Mouse (Mus musculus) embryo, embryonic 9.5 days (tissue): ENCODE results near the gene Nyx.
"Not testable (repeated sequence)": the region's sequence is repeated elsewhere in the genome, so short reads cannot be mapped to it uniquely, and the experiment has no call there.

Experiments used
- DNase-seq: peaks from one replicate; pipeline ENCODE4 v3.0.0-alpha.2; 2017; ENCODE audit errors: extremely low spot score

Nyx gene

DNA sequence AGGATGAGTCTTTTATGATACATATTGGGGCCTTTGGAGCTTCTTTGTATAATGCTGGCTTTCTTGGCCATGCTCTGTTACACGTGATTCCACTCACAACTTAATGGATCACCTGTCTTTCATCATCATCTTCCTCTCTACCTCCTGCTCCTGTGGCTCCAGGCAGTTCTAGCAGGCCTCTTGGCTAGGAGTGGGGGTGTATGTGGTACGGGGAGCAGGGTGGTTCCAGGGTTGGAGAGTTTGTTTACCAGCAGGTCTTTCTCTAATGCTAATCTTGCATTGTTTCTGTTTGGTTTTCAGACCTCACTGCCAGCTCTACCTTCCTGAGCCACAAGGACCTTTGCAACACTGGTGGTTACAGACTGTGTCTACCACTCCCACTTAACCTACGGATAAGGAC is at the start of gene Nyx:
Gene Nyx, plus strand, starts transcription at position 301 of the 400 bp plus-strand sequence.
- no peak for DNase-seq

DNA sequence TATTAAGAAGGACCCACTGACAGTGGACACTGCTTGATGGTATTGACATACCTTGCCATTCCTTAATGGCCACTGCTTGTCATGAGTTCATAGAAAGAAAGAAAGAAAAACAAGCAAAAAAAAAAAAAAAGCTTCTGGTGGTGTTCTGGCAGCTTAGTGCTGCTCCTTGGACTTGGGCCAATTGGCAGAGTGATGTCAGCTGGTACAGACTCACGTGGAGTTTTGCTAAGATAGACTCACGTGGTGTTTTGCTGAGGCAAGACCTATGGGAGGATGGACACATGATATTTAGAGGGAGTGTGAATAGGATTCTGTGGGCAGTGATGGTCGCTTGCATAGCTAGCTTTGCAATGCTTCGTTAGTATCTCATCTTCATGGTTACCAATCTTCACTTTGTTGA is 43.9 kb upstream of the Nyx start:
- no peak for DNase-seq

DNA sequence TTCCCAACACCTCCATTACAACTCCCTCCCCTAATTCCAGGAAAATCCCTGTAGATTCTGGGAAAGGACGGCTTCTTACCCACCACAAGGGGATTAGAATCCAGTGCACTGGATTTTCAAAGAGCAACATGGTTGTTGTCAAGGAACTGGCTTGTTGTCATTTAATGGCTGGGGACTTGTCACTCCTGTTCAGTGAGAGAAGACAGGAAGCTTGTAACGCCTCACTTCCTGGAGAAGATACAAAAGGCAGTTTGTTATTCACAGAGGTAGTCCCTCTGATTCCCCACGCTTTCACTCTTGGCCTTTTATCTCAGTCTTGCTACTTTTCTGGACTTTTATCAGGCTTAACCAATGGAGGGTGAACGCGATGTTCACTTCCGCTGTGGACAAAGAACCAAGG is 34.5 kb upstream of the Nyx start:
- DNase-seq = no peak

DNA sequence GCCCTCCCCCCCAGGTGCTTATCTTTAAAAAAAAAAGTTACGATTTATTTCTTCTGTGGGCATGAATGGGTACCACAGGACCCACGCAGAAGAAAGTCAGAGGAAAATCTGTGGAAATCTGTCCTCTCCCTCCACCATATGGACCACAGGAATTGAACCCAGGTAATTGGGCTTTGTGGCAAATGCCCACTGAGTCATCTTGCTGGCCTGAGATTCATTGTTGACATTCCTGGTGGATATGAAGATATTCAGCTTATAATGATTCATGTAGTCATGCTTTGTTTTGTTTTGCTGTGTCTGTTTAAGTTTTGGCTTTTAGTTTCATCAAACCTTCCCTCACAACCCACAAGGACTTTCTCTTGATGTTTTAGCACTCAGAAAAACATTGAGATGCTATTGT is 29.9 kb upstream of the Nyx start:
- not testable (repeated sequence) for DNase-seq

DNA sequence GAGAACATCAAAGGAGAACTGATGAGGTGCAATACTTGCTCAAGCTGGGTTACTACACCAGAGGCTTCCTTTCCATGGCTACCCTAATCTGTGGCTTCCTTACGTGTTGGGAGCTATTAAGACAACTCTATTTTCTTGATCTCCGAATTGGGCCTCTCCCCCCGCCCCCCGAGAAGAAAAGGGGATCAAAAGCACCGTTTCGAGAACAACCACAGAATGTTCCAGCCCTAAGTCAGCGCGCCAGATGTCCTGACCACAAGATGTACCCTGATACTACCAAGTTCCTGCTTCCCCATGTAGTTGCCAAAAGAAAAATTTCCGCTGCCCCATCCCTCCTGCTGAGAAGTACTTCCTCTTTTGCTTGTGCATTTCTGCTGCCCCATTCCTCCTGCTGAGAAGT is 9.4 kb upstream of the Nyx start:
- DNase-seq = not testable (repeated sequence)

DNA sequence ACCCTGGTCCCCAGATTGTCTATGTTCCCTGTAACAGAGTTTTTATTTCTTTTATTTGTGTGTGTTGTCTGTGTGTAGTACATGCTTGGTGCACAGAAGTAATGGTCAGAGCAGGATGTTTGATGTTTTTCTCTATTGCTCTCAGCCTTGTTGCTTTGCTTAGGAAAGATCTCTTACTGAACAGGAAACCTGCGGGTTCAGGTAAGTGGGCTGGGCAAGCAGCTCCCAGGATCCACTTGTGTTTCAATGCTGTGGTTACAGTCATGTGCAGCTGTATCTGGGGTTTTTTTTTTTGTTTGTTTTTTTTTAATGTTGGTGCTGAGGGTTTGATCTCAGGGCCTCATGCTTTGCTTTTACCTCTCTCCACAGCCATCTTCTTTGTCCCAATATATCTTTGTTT is 7.1 kb upstream of the Nyx start:
- DNase-seq = no peak

DNA sequence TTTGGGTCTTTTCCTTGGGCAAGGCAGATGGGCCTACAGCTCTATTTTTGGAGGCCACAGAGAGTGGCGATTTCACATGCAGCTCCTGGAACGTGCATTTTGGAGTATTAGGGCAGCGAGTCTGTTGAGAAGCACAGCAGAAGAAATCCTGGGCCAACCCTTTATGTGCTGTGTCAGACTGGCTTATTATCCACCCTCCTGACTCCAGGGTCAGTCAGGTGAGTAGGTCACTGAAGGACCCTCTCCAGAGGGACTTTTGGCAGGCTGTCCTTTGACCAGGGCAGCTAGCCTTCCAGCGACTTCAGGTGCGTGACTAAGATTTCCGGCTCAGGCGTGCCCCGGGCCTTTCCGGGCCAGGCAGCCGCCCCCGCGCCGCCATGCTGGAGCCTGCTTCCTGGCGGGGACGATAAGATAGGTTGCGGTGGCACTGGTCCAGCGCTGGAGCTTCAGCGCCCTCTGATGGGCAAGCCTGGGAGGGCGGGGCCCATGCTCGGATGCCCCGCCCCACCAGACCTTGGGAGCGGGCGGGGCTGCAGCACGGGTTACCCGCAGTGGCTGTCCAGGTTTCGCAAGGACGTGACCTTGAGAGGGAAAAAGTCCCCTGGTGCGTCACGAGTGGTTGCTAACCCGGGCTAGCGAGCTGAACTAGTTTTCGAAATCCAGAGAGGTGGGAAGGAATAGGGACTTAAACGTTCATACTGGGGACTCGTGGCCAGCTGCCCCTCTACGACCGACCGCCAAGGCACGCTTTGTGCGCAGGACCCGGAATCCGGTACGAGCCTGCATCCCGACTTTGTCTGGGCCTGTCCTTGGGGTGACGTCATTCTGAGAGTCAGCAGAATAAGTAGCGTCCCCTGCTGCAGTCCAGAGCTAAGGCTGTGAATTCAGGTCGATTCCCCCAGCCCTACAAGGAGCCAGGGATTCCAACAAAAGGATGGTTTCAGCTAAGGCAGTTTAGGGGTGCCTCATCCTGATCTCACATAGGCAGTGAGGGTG is 4.3 kb upstream of the Nyx start:
- DNase-seq = peak; percentile 87

DNA sequence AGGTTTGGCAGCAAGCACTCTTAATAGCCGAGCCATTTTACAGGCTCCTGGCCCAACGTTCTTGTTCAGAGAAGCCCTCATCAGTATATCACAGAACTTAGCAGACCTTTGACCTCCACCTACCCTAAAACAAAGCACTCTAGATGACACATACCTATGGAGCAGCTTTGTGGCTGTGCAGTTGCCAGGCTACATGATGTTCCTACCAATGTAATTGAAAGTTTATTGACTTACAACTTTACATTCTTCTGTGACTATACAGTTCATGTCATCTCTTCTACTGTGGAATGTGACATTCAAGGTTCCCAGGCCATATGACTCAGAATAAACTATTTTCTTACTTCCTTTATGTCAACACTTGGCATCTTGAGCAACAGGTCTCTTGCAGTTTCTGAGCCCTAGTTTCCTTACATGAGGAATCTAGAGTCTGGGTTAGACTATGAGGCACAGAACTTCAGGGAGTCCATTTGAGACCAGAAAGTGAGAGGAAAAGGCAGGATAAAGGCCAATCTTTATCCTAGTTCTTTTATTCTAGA is 2.9 kb upstream of the Nyx start:
- no peak for DNase-seq

DNA sequence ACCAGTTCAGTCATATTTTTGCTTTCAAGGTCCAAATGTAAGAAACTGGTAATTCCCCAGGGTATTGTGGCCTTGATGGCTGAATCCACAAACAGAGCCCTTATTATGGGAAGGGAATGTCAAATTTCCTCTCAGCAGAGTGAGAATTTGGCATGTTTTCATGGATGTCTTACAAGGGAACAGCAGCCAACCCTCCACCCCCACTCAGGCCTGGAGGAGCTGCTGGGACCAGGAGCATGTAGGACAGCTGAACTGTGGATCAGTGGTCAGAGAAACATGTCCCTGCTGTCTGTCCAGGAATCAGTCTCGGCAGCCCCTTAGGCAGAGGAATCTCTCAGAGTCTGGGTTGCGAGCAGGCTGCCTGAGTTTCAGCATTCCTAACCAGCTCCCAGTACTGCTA is 771 bp downstream of the Nyx start:
- no peak for DNase-seq

DNA sequence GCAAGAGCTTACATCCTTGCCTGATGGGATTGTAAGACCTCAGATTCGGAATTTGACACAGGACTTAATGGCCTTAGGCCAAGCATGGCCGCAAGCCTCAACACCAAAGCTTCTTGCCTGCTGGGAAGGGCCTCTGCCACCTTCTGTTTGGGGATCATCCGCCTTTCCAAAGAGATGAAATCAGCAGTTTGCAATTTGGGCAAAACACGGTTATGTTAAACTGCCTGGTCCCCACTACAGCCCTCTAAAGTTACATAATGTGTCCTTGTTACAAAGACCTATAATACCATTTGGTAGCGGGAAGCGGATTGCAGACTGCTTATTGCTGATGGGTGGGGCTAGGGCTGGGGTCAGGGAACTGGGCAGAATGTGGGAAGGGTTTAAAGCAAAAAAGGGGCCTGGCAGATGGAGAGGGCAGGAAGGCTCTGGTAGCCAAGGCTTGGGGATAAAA is 1.2 kb downstream of the Nyx start:
- no peak for DNase-seq

DNA sequence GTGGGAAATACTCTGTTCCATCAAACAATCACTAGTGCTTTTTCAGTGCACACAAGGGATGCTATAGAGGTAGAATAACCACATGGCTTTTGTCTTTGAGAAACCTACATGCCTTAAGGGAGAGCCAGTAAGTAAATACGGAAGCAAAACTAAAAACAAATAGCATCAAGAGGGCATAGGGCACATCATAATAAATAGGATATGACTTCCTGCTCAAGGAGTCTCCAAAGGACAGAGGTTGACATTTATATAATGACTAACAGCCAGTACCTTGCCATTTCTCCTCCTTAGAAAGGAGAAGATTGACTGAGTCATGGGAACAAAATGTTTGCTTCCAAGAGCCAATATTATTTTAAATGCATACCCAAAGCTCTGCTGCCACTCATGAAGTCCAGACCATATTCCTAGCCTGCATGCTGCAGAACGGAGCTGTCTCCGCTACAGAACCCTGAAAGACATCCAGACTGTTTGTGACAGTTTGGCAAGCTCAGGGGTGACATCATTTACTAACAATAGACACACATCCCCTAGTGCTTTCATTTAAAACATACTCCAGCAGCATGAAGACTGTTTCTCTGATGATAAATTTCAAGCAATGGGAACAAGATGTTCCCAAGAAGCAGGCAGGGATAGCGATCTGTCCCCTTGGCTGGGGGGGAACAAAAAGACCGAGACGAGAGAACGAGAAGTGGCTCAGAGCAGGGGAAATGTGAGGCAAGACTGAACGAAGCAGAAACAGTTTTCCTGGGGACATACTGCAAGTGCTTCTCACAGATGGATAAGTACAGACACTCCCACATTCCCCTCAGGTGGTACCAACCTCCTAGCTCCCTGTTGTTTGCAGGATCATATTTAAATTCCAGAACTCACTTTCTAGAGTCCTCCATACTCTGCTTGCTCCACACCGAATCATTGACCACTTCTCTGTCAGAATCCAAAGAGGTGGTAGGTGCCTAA is 3.5 kb downstream of the Nyx start:
- no peak for DNase-seq

DNA sequence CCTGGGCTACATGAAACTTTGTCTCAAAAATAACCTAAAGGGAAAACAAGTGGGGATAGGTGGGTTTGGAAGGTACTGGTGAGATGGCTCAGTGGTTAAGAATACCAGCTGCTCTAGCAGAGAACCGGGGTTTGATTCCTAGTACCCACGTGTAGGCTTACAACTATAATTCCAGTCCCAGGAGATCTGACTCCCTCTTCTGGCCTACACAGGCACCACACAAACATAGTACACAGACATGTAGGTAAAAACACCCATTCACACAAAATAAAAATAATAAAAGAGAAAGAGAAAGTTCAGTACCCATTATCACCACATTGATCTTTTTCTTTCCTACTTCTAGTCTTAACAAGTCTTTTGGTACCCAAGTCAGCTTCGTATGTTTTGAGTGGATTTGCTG is 6.0 kb downstream of the Nyx start:
- DNase-seq = no peak

DNA sequence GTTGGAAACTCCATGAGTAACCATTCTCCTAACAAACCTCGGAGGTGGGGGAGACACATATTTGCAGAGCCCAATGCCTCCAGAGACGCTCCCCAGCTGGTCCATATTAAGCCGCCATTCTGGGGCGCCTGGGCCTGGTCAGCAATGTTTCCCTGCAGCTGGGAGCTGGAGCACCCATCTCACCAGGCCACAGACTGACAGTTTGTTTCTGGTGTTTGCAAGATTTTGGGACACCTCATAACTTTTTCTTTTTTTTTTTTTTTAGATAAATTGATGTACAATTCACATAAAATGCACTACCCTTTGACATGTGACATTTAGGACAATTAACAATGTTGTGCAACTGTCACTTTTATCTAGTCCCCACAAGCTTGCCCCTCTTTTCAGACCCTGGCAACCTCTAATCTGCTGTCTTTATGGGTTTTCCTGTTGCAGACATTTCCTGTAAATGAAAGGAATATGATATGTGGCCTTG is 6.9 kb downstream of the Nyx start:
- DNase-seq = no peak

DNA sequence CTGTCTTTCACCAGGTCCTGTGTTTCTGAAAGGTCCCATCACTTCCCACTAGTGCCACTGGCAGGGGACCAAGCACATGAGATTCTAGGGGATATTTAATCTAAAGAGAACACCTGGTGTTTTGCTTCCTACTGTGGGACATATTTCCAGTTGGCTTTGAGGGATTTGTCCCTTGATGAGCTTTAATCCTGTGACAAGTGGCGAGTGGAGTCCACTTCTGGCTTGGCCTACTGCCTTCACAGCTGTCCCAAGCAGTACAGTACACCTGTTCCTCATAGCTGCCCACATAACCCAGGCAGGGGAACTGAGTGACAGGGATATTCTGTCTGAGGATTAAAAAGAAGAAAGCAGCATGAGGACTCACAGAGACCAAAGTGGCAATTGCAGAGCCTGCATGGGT is 9.5 kb downstream of the Nyx start:
- DNase-seq = no peak

DNA sequence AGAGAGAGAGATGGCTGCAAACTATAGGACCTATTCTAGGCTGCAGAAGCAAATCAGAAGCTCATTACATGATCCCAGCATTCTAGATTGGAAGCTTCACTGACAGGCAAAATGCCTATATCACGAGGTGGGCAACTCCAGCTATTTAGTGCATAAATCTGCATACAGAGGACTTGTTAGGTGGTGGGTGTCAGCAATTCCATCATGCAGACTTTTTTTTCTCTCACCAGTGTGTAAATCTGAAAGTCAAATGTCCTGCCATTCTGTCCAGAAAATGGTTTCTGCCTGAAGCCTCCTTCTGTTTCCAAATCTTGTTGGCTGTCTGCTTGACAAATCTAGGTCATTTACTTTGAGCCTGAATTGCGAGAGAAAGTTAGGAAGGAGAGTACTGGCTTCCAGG is 11.7 kb downstream of the Nyx start:
- DNase-seq = no peak

DNA sequence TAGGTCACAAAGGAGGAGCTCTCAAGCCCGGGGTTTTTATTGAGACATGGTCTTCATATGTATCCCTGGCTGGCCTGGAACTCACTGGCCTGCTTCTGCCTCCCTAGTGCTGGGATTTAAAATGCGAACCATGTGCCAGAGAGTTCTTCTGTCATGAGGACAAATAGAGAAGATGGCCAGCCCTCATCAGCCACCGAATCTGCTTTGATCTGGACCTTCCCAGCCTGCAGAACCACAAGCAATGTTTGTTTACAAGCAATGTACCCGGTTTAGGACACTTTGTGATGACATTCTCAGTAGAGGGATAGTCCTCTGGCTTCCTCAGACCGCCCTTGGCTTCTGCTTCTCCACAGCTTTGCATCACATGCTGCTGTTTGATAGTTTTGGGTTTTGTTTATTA is 12.4 kb downstream of the Nyx start:
- no peak for DNase-seq

DNA sequence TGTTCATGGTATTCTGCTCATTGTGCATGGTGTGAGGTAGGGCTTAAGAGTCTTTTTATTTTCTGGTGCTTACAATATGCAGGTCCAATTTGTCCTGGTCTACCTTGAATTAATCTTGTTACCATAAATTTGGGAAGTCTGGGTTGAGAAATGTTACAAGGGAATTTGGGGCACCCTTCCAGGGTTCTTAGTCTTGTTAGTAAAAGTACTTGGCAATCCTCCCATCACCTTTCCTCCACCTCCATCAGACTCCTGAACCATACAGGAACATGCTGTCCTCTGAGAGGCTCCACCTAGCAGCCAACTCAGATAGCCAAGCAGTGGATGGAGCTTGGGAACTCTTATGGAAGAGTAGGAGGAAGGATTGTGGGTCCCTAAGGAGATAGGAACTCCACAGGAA is 13.7 kb downstream of the Nyx start:
- no peak for DNase-seq

DNA sequence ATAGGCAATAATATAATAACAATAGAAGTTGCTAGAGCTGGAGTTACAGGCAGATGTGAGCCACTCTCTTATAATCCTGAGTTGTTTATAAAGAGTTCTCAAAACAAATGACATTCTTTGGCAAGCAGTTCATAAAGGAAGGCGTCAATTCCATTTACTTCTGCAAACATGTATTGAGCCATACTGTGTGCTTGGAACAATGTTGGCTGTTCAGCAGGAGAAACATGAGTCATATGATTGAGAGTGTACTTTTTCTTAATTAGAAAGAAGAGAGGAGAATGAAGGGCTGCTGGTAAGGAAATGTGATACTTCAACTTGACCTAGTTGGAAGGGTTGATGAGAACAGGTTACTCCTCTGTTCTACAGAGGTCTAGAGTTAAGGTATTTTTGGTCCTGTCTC is 16.7 kb downstream of the Nyx start:
- DNase-seq = no peak

DNA sequence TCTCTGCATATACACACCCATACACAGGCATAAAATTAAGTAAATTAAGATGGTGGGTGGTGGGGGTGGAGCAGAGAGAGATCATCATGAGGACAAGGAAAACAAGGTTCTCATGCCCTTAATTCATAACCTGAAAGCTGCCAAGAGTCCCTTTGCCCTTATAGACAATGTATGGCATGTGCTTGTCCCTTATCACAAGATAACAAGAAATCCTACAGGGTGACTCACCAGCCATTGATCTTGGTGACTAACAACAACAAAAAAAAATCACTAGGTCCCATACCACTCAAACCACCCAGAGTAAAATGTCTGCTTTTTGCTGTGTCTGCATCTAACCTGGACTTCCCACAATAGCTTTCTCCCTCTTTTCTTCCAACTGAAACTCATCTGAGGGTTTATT is 18.5 kb downstream of the Nyx start:
- DNase-seq = no peak

DNA sequence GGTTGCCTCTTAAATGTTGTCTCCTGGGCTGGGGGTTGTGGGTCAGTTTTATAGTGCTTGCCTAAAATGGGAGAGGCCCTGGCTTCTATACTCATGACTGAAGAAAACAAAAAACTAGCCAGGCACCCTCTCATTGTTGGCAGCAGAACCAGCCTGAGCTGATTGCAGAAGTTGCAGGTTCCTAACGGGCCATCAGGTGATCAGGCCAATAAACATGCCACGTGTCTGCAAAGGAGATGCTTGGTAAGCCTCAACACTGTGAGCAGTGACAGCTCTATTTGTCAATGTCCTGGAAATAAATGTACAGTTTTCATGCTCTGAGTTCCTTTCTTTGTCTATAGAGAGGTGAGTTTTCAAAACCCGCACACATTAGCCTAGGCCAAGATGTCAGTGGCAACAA is 23.1 kb downstream of the Nyx start:
- no peak for DNase-seq

DNA sequence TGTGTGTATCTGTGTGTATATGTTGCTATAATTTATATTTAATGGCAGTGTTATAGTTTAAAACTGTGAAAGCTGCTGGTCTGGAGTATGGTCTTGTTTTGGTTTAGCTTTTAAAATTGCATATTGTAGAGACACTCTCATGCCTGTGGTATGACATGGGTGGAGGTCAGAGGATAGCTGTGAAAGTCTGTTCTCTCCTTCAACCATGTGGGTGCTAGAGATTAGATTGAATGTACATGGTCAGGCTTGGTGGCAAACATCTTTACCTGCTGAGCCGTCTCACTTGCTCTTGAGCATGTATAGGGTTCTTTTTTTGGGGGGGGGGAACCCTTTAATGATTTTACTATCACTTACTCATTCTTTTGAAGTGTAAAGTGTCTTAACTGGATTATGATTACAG is 23.9 kb downstream of the Nyx start:
- no peak for DNase-seq

DNA sequence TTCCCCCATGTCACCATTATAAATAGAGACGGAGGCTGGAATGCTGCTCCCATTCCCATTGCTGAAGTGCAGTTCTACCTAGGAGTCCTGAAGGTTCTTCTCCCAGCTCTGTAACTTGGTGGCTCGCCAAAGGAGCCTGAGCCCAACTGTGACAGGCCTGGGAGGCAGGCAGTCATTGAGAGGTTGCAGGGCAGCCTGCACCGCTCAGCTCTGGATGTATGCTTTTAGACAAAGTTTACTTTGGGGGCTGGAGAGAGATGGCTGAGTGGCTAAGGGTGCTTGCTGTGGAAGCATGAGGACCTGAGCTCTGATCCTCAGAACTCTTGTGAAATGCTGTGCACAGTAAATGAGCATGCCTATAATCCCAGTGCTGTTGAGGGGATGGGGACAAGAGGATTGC is 25.0 kb downstream of the Nyx start:
- no peak for DNase-seq
